Mouse (Mus musculus): ENCODE results near the gene Kcnj4.

Gene Kcnj4

GRCm38 (mm10) chr15:79455106-79455810 lies 49.8 kb downstream of the Kcnj4 start, which contains the start of gene Csnk1e:
Gene Csnk1e, minus strand, starts transcription at chr15:79455566.
- peak; percentile 63 for DNase-seq (ENCODE audit: low spot score)

- no peak for DNase-seq (ENCODE audit: low spot score)
Measured at GRCm38 (mm10) chr15:79453831-79454230, 51.2 kb downstream of the Kcnj4 start.

GRCm38 (mm10) chr15:79448041-79448440 lies 57.0 kb downstream of the Kcnj4 start:
- DNase-seq (ENCODE audit: low spot score): no peak

GRCm38 (mm10) chr15:79445786-79446654 lies 59.0 kb downstream of the Kcnj4 start:
- no peak for DNase-seq (ENCODE audit: low spot score)

- DNase-seq (ENCODE audit: low spot score): no peak
Measured at GRCm38 (mm10) chr15:79443856-79444410, 61.1 kb downstream of the Kcnj4 start.

GRCm38 (mm10) chr15:79442961-79443518 lies 62.0 kb downstream of the Kcnj4 start:
- DNase-seq (ENCODE audit: low spot score): no peak

GRCm38 (mm10) chr15:79442257-79442611 lies 62.8 kb downstream of the Kcnj4 start:
- DNase-seq (ENCODE audit: low spot score): no peak

GRCm38 (mm10) chr15:79441331-79442256 lies 63.4 kb downstream of the Kcnj4 start:
- DNase-seq (ENCODE audit: low spot score): peak; percentile 67

GRCm38 (mm10) chr15:79440651-79441330 lies 64.2 kb downstream of the Kcnj4 start:
- no peak for DNase-seq (ENCODE audit: low spot score)

- no peak for DNase-seq (ENCODE audit: low spot score)
Measured at GRCm38 (mm10) chr15:79440223-79440622, 64.8 kb downstream of the Kcnj4 start.

- no peak for DNase-seq (ENCODE audit: low spot score)
Measured at GRCm38 (mm10) chr15:79439386-79439785, 65.7 kb downstream of the Kcnj4 start.

GRCm38 (mm10) chr15:79438816-79439215 lies 66.2 kb downstream of the Kcnj4 start:
- no peak for DNase-seq (ENCODE audit: low spot score)

GRCm38 (mm10) chr15:79438209-79438810 lies 66.7 kb downstream of the Kcnj4 start:
- DNase-seq (ENCODE audit: low spot score): no peak

GRCm38 (mm10) chr15:79437541-79438208 lies 67.4 kb downstream of the Kcnj4 start:
- DNase-seq (ENCODE audit: low spot score): no peak

GRCm38 (mm10) chr15:79436481-79436921 lies 68.5 kb downstream of the Kcnj4 start:
- no peak for DNase-seq (ENCODE audit: low spot score)

GRCm38 (mm10) chr15:79435191-79435671 lies 69.8 kb downstream of the Kcnj4 start:
- DNase-seq (ENCODE audit: low spot score): no peak
